Mouse (Mus musculus): ENCODE measurements around the gene Reep6. TPM values are rescaled to one million over a fixed set of nuclear protein-coding genes. Genes with fewer than 3 reads are reported as not detected.
A peak's percentile ranks its signal among the peaks of the same experiment; 100 is the strongest.

Gene Reep6
- polyA plus RNA-seq, 1 experiment from 2014 or later = 6.6 TPM

- H3K36me3 ChIP-seq (replicated peaks) = peaks cover 48% of the 10 kb centered on the region
- no peak for DNase-seq (ENCODE audit: low spot score)
- H3K27me3 ChIP-seq (replicated peaks; ENCODE audit: low read depth, poor library complexity, severe bottlenecking) = peaks cover 93% of the 10 kb centered on the region
- peak overlapping the region; percentile 37 for H3K4me3 ChIP-seq
- H3K4me1 ChIP-seq = peaks cover 40% of the 10 kb centered on the region
- 20% methylated on average over 12 of the region's 12 CpGs for WGBS
- H3K27ac ChIP-seq (replicated peaks) = no peak overlapping the region
- H3K9me3 ChIP-seq = no peaks in the 10 kb centered on the region
Observed at GRCm38 (mm10) chr10:80304458-80304857, 25.3 kb upstream of the Reep6 start.

- peaks cover 36% of the 10 kb centered on the region for H3K4me1 ChIP-seq
- H3K27ac ChIP-seq (replicated peaks) = no peak overlapping the region
- 14% methylated on average over 25 of the region's 25 CpGs for WGBS
- peaks cover 49% of the 10 kb centered on the region for H3K36me3 ChIP-seq (replicated peaks)
- peak; percentile 53 for DNase-seq (ENCODE audit: low spot score)
- H3K27me3 ChIP-seq (replicated peaks; ENCODE audit: low read depth, poor library complexity, severe bottlenecking) = peaks cover 90% of the 10 kb centered on the region
- H3K9me3 ChIP-seq = no peaks in the 10 kb centered on the region
- peak overlapping the region; percentile 37 for H3K4me3 ChIP-seq
Observed at GRCm38 (mm10) chr10:80304862-80305261, 24.9 kb upstream of the Reep6 start.

GRCm38 (mm10) chr10:80311560-80311959, 18.2 kb upstream of the Reep6 start:
- Histone ChIP-seq H3K9me3 (no peaks in the 10 kb centered on the region), H3K27ac (replicated peaks) (no peak overlapping the region), H3K27me3 (replicated peaks; ENCODE audit: low read depth, poor library complexity, severe bottlenecking) (peaks cover 94% of the 10 kb centered on the region), H3K4me1 (peaks cover 25% of the 10 kb centered on the region), H3K4me3 (no peak overlapping the region), H3K36me3 (replicated peaks) (peaks cover 77% of the 10 kb centered on the region)
- 82% methylated on average over 16 of the region's 16 CpGs for WGBS
- DNase-seq (ENCODE audit: low spot score) = no peak

GRCm38 (mm10) chr10:80312586-80313504, 16.9 kb upstream of the Reep6 start:
- peak overlapping the region; percentile 21; the same call in 1 of the 2 replicates for H3K4me3 ChIP-seq
- no peaks in the 10 kb centered on the region for H3K9me3 ChIP-seq
- peaks cover 74% of the 10 kb centered on the region for H3K36me3 ChIP-seq (replicated peaks)
- DNase-seq (ENCODE audit: low spot score) = no peak
- H3K4me1 ChIP-seq = peaks cover 37% of the 10 kb centered on the region
- 68% methylated on average over 54 of the region's 54 CpGs for WGBS
- peaks cover 94% of the 10 kb centered on the region for H3K27me3 ChIP-seq (replicated peaks; ENCODE audit: low read depth, poor library complexity, severe bottlenecking)
- no peak overlapping the region for H3K27ac ChIP-seq (replicated peaks)

GRCm38 (mm10) chr10:80313627-80314201, 16.0 kb upstream of the Reep6 start:
- Histone ChIP-seq H3K27me3 (replicated peaks; ENCODE audit: low read depth, poor library complexity, severe bottlenecking) (peaks cover 94% of the 10 kb centered on the region), H3K9me3 (no peaks in the 10 kb centered on the region), H3K4me1 (peaks cover 38% of the 10 kb centered on the region), H3K4me3 (no peak overlapping the region), H3K36me3 (replicated peaks) (peaks cover 74% of the 10 kb centered on the region), H3K27ac (replicated peaks) (no peak overlapping the region)
- DNase-seq (ENCODE audit: low spot score) = no peak
- WGBS = 59% methylated on average over 20 of the region's 20 CpGs

GRCm38 (mm10) chr10:80314494-80315001, 15.2 kb upstream of the Reep6 start:
- Histone ChIP-seq H3K4me1 (peaks cover 47% of the 10 kb centered on the region), H3K9me3 (no peaks in the 10 kb centered on the region), H3K36me3 (replicated peaks) (peaks cover 72% of the 10 kb centered on the region), H3K27ac (replicated peaks) (no peak overlapping the region; the same call in 1 of the 2 replicates), H3K4me3 (peak overlapping the region; percentile 1; the same call in 1 of the 2 replicates), H3K27me3 (replicated peaks; ENCODE audit: low read depth, poor library complexity, severe bottlenecking) (peaks cover 86% of the 10 kb centered on the region)
- WGBS = 52% methylated on average over 16 of the region's 16 CpGs
- no peak for DNase-seq (ENCODE audit: low spot score)

- Histone ChIP-seq H3K27me3 (replicated peaks; ENCODE audit: low read depth, poor library complexity, severe bottlenecking) (peaks cover 82% of the 10 kb centered on the region), H3K9me3 (no peaks in the 10 kb centered on the region), H3K27ac (replicated peaks) (no peak overlapping the region), H3K4me1 (peaks cover 52% of the 10 kb centered on the region), H3K4me3 (peak overlapping the region; percentile 27; the same call in 1 of the 2 replicates), H3K36me3 (replicated peaks) (peaks cover 71% of the 10 kb centered on the region)
- WGBS = 47% methylated on average over 27 of the region's 27 CpGs
- DNase-seq (ENCODE audit: low spot score) = no peak
Observed at GRCm38 (mm10) chr10:80315315-80315714, 14.4 kb upstream of the Reep6 start.

GRCm38 (mm10) chr10:80316359-80316781, 13.4 kb upstream of the Reep6 start:
- H3K9me3 ChIP-seq = no peaks in the 10 kb centered on the region
- H3K27me3 ChIP-seq (replicated peaks; ENCODE audit: low read depth, poor library complexity, severe bottlenecking) = peaks cover 72% of the 10 kb centered on the region
- 36% methylated on average over 11 of the region's 11 CpGs for whole genome bisulfite sequencing
- H3K4me3 ChIP-seq = peak overlapping the region; percentile 27; the same call in 1 of the 2 replicates
- peaks cover 59% of the 10 kb centered on the region for H3K4me1 ChIP-seq
- DNase-seq (ENCODE audit: low spot score) = no peak
- peaks cover 60% of the 10 kb centered on the region for H3K36me3 ChIP-seq (replicated peaks)
- no peak overlapping the region for H3K27ac ChIP-seq (replicated peaks)

GRCm38 (mm10) chr10:80317011-80317410, 12.7 kb upstream of the Reep6 start:
- Histone ChIP-seq H3K4me3 (peak overlapping the region; percentile 11; the same call in 1 of the 2 replicates), H3K4me1 (peaks cover 65% of the 10 kb centered on the region)

GRCm38 (mm10) chr10:80320340-80320760, 9.4 kb upstream of the Reep6 start, which contains the start of gene 2310011J03Rik:
Gene 2310011J03Rik, minus strand, starts transcription at chr10:80320537.
- Histone ChIP-seq H3K9me3 (no peaks in the 10 kb centered on the region), H3K27ac (replicated peaks) (peak within 1 kb of the TSS; percentile 83), H3K4me3 (peak within 1 kb of the TSS; percentile 97), H3K4me1 (peaks cover 76% of the 10 kb centered on the region), H3K36me3 (replicated peaks) (peaks cover 35% of the 10 kb centered on the region), H3K27me3 (replicated peaks; ENCODE audit: low read depth, poor library complexity, severe bottlenecking) (peaks cover 62% of the 10 kb centered on the region)
- peak; percentile 92 for DNase-seq (ENCODE audit: low spot score)
- WGBS = under 1% methylated on average over 34 of the region's 34 CpGs

More at GRCm38 (mm10) chr10:80317011-80317410, 12.7 kb upstream of the Reep6 start:
- no peak overlapping the region for H3K27ac ChIP-seq (replicated peaks)
- H3K9me3 ChIP-seq = no peaks in the 10 kb centered on the region
- no peak for DNase-seq (ENCODE audit: low spot score)
- H3K36me3 ChIP-seq (replicated peaks) = peaks cover 54% of the 10 kb centered on the region
- 58% methylated on average over 10 of the region's 10 CpGs for WGBS
- peaks cover 72% of the 10 kb centered on the region for H3K27me3 ChIP-seq (replicated peaks; ENCODE audit: low read depth, poor library complexity, severe bottlenecking)

- Histone ChIP-seq H3K9me3 (no peaks in the 10 kb centered on the region), H3K36me3 (replicated peaks) (peaks cover 27% of the 10 kb centered on the region), H3K4me1 (peaks cover 68% of the 10 kb centered on the region), H3K4me3 (peak overlapping the region; percentile 97; the same call in 1 of the 2 replicates), H3K27me3 (replicated peaks; ENCODE audit: low read depth, poor library complexity, severe bottlenecking) (peaks cover 62% of the 10 kb centered on the region), H3K27ac (replicated peaks) (0 out of 2 replicates have a peak overlapping the region, but pooled peaks have one; percentile 54)
- DNase-seq (ENCODE audit: low spot score) = no peak
- 77% methylated on average over 6 of the region's 6 CpGs for WGBS
Observed at GRCm38 (mm10) chr10:80321014-80321669, 8.6 kb upstream of the Reep6 start.

All from embryonic facial prominence, embryonic 10.5 days (tissue).